Mouse (Mus musculus): ENCODE measurements around the gene Cdkn2c. TPM values are rescaled to one million over a fixed set of nuclear protein-coding genes. Genes with fewer than 3 reads are reported as not detected.

Cdkn2c gene
- polyA plus RNA-seq, 1 experiment from 2014 or later, result 13.5 TPM

DNA sequence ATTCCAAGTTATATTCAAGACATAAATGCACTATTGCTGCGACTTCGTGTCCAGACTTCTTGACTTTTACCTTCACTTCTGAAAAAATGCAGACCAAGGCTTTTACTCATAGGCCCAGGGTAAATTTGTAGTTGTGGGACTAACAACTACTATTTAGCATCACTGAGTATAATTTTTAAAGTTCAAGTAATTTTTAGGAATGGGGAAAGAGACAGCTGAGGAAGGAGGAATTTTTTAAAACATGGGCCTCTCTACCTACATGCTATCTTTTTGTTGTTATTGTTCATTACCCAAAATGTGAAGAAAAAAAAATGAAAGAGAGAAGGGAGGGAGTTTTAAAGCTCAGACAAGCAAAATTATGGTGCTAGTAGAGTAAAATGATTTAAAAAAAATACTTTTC, 12.3 kb downstream of the Cdkn2c start:
- WGBS, result 46% methylated on average over 2 of the region's 2 CpGs
- Histone ChIP-seq H3K4me3 (no peak overlapping the region), H3K36me3 (ENCODE audit: poor library complexity, severe bottlenecking) (no peaks in the 10 kb centered on the region), H3K27me3 (peaks cover 65% of the 10 kb centered on the region), H3K27ac (no peak overlapping the region), H3K9me3 (replicated peaks) (no peaks in the 10 kb centered on the region), H3K4me2 (no peak overlapping the region), H3K9ac (no peak overlapping the region), H3K4me1 (peaks cover 13% of the 10 kb centered on the region)
- no peak for ATAC-seq

DNA sequence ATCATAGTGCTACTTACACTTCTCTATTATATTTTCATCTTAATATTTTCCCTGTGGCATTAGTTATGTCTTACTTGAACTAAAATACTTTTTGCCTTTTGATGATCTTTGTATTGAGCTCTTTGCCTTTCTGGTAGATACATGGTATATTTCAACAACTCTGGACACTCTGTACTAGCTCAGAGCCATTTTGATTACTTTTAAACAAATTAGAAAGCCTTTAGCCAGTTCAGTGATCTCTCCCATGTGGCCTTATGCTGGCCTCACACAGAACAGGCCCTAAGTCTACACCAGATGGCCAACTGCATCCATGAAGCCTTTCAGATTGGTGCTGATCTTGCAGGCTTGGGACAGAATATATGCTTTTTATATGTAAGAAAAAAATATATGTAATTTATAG, 13.7 kb downstream of the Cdkn2c start:
- Histone ChIP-seq H3K4me2 (no peak overlapping the region), H3K9ac (no peak overlapping the region), H3K36me3 (ENCODE audit: poor library complexity, severe bottlenecking) (no peaks in the 10 kb centered on the region), H3K4me1 (peaks cover 13% of the 10 kb centered on the region), H3K27me3 (peaks cover 51% of the 10 kb centered on the region), H3K9me3 (replicated peaks) (no peaks in the 10 kb centered on the region), H3K27ac (no peak overlapping the region), H3K4me3 (no peak overlapping the region)
- ATAC-seq, result no peak

DNA sequence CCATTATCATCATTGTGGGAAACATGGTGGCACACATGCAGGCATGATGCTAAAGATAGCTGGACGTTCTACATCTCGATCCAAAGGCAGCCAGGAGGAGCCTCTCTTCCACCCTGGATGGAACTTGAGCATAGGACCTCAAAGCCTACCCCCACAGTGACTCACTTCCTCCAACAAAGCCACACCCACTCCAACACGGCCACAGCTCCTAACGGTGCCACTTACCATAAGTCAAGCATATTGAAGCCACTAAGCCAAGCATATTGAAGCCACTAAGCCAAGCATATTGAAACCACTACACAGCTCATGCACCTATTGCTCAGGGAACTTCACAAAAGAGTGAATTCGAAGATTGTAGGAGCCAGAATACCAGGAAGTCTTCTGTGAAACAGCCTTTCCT, 17.7 kb downstream of the Cdkn2c start:
- WGBS, result 82% methylated on average over 5 of the region's 5 CpGs
- no peak for ATAC-seq
- H3K9ac ChIP-seq, result no peak overlapping the region
- H3K36me3 ChIP-seq (ENCODE audit: poor library complexity, severe bottlenecking), result no peaks in the 10 kb centered on the region
- no peaks in the 10 kb centered on the region for H3K4me1 ChIP-seq
- no peak overlapping the region for H3K27ac ChIP-seq
- peaks cover 14% of the 10 kb centered on the region for H3K27me3 ChIP-seq
- no peaks in the 10 kb centered on the region for H3K9me3 ChIP-seq (replicated peaks)
- H3K4me2 ChIP-seq, result no peak overlapping the region
- no peak overlapping the region for H3K4me3 ChIP-seq

DNA sequence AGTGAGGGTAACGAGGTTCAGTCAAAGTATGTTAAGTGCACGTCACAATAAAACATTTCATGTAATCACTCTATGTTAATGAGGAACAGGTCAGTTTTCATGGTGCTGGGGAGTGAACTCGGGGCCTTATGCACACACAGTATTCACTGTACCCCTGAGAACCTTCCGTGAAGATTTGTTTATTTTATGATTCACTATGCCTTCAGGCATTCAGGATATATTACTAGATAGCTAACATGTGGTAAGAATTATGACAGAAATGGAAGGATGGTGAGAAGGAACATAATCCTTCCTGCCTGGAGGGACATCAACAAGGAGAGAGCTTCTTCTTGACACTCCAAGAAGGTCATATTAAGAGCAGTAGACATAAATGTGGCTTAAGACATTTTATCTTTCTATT, 19.7 kb downstream of the Cdkn2c start:
- Histone ChIP-seq H3K4me3 (no peak overlapping the region), H3K27me3 (peaks cover 5% of the 10 kb centered on the region), H3K36me3 (ENCODE audit: poor library complexity, severe bottlenecking) (no peaks in the 10 kb centered on the region), H3K27ac (no peak overlapping the region), H3K9me3 (replicated peaks) (no peaks in the 10 kb centered on the region), H3K9ac (no peak overlapping the region), H3K4me1 (no peaks in the 10 kb centered on the region), H3K4me2 (no peak overlapping the region)
- WGBS, result 86% methylated on average over 4 of the region's 4 CpGs
- ATAC-seq, result no peak

DNA sequence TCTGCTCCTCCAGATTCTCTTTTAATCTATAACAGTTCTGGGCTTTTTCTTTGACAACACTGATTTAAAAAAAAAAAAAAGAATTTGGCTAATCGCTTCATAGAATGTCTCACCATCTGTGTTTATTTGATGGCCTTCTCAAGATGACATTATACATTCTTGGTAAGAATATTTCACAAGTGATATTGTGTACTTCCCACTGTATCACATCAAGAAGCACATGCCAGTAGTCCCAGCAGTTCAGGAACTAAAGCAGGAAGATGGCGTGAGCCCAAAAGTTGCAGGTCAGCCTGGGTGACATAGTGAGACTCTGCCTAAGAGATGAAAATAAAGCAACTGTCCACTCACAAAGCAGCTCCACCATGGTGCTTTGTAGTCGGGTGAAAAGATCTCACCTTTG, 25.5 kb downstream of the Cdkn2c start:
- no peak overlapping the region for H3K4me2 ChIP-seq
- WGBS, result 74% methylated on average over 3 of the region's 3 CpGs
- no peaks in the 10 kb centered on the region for H3K9me3 ChIP-seq (replicated peaks)
- ATAC-seq, result no peak
- no peaks in the 10 kb centered on the region for H3K4me1 ChIP-seq
- H3K4me3 ChIP-seq, result no peak overlapping the region
- H3K27me3 ChIP-seq, result no peaks in the 10 kb centered on the region
- no peak overlapping the region for H3K27ac ChIP-seq
- H3K9ac ChIP-seq, result no peak overlapping the region
- H3K36me3 ChIP-seq (ENCODE audit: poor library complexity, severe bottlenecking), result no peaks in the 10 kb centered on the region

DNA sequence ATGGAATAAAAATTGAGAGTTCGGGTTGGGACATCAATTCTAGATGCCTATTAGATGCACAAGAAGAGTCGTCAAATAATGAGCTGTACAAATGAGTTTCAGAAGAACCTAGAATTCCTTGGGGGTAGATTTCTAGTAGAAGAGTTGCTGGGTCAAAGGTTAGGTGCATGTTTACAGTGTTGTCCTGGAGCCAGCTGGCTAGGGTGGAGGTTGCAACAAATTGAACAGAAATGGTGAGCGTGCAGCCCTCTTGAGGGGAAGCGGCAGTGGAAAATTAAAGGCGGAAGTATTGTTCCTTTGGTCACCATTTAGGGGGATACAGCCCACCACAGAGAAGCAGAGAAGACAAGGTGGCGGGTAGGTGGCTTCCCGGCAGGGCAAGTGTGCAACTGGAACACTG, 26.8 kb downstream of the Cdkn2c start:
- no peak for ATAC-seq
- no peak overlapping the region for H3K27ac ChIP-seq
- H3K36me3 ChIP-seq (ENCODE audit: poor library complexity, severe bottlenecking), result no peaks in the 10 kb centered on the region
- H3K27me3 ChIP-seq, result no peaks in the 10 kb centered on the region
- H3K9me3 ChIP-seq (replicated peaks), result no peaks in the 10 kb centered on the region
- H3K4me2 ChIP-seq, result no peak overlapping the region
- 92% methylated on average over 7 of the region's 7 CpGs for WGBS
- no peaks in the 10 kb centered on the region for H3K4me1 ChIP-seq
- H3K9ac ChIP-seq, result no peak overlapping the region
- H3K4me3 ChIP-seq, result no peak overlapping the region

DNA sequence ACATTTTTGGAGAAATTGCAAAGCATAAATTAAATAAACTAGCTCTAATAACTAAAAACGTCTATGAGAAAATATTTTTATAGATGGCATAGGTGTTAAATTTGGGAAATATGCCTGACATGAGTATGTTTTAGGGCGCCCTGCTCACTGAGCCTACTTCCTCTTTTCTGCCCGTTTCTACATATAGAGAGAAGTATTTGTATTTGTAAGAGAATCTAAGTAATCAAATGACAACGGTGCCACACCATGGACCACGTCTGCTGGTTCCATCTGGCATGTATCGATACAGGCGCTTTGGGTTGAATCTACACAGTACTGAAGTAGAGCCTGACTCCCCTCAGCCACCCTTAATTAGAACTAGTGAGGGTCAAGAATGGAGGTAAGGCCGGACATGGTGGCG, 27.6 kb downstream of the Cdkn2c start:
- Histone ChIP-seq H3K4me3 (no peak overlapping the region), H3K9ac (no peak overlapping the region), H3K27me3 (no peaks in the 10 kb centered on the region), H3K4me2 (no peak overlapping the region), H3K27ac (no peak overlapping the region), H3K4me1 (no peaks in the 10 kb centered on the region), H3K9me3 (replicated peaks) (no peaks in the 10 kb centered on the region), H3K36me3 (ENCODE audit: poor library complexity, severe bottlenecking) (no peaks in the 10 kb centered on the region)
- 91% methylated on average over 9 of the region's 9 CpGs for WGBS
- ATAC-seq, result no peak

DNA sequence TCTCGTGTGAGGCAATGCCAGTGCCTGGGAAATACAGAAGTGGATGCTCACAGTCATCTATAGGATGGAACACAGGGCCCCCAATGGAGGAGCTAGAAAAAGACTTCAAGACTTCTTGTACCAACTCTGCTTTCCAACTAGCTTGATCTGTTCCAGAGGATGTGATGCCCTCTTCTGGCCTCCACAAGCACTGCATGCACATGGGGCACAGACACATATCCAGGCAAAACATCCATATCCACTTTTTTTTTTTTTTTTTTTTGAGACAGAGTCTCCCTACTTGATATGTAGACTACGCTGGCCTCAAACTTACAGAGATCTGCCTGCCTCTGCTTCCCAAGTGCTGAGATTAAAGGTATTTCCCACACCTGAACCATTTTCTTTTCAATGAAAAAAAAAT, 32.0 kb downstream of the Cdkn2c start:
- no peak overlapping the region for H3K9ac ChIP-seq
- no peak for ATAC-seq
- no peaks in the 10 kb centered on the region for H3K36me3 ChIP-seq (ENCODE audit: poor library complexity, severe bottlenecking)
- 87% methylated on average over 2 of the region's 2 CpGs for WGBS
- H3K4me1 ChIP-seq, result no peaks in the 10 kb centered on the region
- no peak overlapping the region for H3K4me3 ChIP-seq
- H3K9me3 ChIP-seq (replicated peaks), result no peaks in the 10 kb centered on the region
- no peaks in the 10 kb centered on the region for H3K27me3 ChIP-seq
- H3K4me2 ChIP-seq, result no peak overlapping the region
- H3K27ac ChIP-seq, result no peak overlapping the region

DNA sequence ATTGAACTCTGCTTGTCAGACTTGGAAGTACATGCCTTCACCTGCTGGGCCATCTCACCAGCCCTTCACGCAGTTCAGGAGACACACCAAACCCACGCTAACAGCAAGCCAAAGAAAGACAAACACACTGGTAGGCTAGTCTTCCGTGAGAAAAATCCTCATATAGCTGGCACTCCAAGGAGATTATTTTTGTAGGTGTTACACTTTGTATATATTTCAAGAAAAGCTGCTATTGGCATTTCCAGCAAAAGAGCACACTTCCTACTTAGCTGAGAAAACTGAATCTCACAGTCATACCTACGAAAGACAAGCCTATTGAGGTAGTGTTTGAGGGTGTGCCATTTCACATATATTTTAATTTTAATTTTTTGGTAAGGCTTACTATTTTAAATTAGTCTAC, 36.0 kb downstream of the Cdkn2c start:
- no peak overlapping the region for H3K27ac ChIP-seq
- no peak for ATAC-seq
- no peak overlapping the region for H3K4me3 ChIP-seq
- no peaks in the 10 kb centered on the region for H3K36me3 ChIP-seq (ENCODE audit: poor library complexity, severe bottlenecking)
- 80% methylated on average over 4 of the region's 4 CpGs for WGBS
- H3K4me1 ChIP-seq, result no peaks in the 10 kb centered on the region
- H3K9me3 ChIP-seq (replicated peaks), result no peaks in the 10 kb centered on the region
- H3K4me2 ChIP-seq, result no peak overlapping the region
- no peaks in the 10 kb centered on the region for H3K27me3 ChIP-seq
- H3K9ac ChIP-seq, result no peak overlapping the region

DNA sequence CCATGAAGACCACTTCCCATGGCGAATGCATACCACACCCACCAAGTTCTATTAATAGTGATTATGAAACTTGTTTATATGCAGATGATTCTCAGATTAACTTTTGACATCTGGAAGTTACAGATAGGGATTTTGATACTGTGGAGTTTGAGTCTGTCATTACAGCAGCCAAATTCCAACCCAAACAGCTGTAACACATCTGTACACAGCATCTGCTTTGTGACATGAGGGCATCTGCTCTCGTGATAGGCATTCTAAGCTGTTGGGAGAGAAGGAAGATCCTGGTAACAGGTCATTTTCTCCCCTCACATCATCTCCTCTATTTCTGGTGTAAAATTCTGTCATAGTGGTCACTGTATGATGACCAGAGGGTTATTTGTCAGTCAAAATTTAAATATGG, 36.8 kb downstream of the Cdkn2c start:
- Histone ChIP-seq H3K27ac (no peak overlapping the region), H3K4me2 (no peak overlapping the region), H3K9me3 (replicated peaks) (no peaks in the 10 kb centered on the region), H3K4me1 (no peaks in the 10 kb centered on the region), H3K4me3 (no peak overlapping the region), H3K9ac (no peak overlapping the region), H3K36me3 (ENCODE audit: poor library complexity, severe bottlenecking) (no peaks in the 10 kb centered on the region), H3K27me3 (no peaks in the 10 kb centered on the region)
- WGBS, result 77% methylated on average over 2 of the region's 2 CpGs
- ATAC-seq, result no peak

DNA sequence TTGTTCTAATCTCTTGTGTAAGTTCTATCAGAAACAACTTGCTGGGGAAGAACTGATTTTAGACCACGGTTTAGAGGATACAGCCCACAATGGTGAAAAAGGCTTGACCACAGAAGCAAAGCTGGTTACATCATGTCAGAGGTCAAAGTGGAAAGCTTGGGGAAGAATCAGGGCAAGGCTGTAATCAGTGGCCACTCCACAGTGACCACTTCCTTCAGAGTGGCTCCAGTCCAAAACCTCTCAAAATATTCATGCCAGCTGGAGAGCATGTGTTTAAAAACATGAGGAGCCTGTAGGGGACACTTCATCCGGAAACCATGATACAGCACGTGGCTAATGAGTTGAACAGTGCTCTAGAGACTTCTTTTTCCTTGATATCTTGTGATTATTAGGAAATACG, 54.4 kb downstream of the Cdkn2c start:
- H3K4me3 ChIP-seq, result no peak overlapping the region
- H3K27me3 ChIP-seq, result no peaks in the 10 kb centered on the region
- H3K9me3 ChIP-seq (replicated peaks), result no peaks in the 10 kb centered on the region
- no peak overlapping the region for H3K4me2 ChIP-seq
- no peaks in the 10 kb centered on the region for H3K4me1 ChIP-seq
- WGBS, result 89% methylated on average over 4 of the region's 4 CpGs
- no peaks in the 10 kb centered on the region for H3K36me3 ChIP-seq (ENCODE audit: poor library complexity, severe bottlenecking)
- no peak overlapping the region for H3K27ac ChIP-seq
- H3K9ac ChIP-seq, result no peak overlapping the region
- ATAC-seq, result no peak
